ENCODE assay signal across 7 mouse cellular contexts in the genomic region with DNA sequence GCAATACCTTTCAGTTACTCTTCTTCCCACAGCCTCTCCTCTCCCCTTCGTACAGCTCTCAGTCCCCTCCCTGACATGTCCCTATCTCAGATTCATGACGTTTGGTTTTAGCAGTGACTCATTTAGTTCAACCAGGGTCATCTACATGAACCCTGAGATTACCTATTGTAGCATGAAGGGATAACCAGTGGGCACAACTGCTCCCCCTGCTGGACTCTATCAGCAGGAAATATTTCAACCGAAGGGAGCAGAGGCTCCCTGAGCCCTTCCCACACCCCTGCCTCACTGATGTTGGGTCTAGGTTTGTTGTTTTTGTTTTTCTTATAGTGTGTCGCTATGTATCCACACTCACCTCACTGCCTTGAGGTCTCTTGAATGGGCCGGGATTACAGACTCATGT.
DNase-seq lines count a peak whose midpoint lies in the region; ATAC-seq and TF ChIP-seq lines count a peak whose summit lies in the region.

No protein-coding gene starts in this region.

- WGBS in kidney, adult 2 months, result 51% methylated on average over 5 of the region's 5 CpGs
- 42% methylated on average over 5 of the region's 5 CpGs for WGBS in kidney, embryonic 15.5 days
- 53% methylated on average over 5 of the region's 5 CpGs for WGBS in midbrain, postnatal 0 days

- ATAC-seq in kidney, embryonic 15.5 days (replicated peaks; ENCODE audit: low FRiP score), result no peak
- no peak for ATAC-seq in midbrain, postnatal 0 days (ENCODE audit: low FRiP score)
- no peak for ATAC-seq in inflammation-experienced regulatory T-cells, adult 6 months

- H3K9me3 ChIP-seq in kidney, embryonic 15.5 days (replicated peaks), result no peaks in the 10 kb centered on the region
- H3K9me3 ChIP-seq in E14TG2a.4 (ENCODE audit: low read length) (no peaks in the 10 kb centered on the region), ES-E14 (ENCODE audit: control insufficient read depth, insufficient read depth, low read depth, low read length) (no peaks in the 10 kb centered on the region)
- H3K9me3 ChIP-seq in midbrain, postnatal 0 days (ENCODE audit: low read length), result no peaks in the 10 kb centered on the region

- no peaks in the 10 kb centered on the region for H3K36me3 ChIP-seq in kidney, adult 2 months (ENCODE audit: control insufficient read depth, insufficient read depth, low read length)
- no peaks in the 10 kb centered on the region for H3K36me3 ChIP-seq in kidney, embryonic 15.5 days
- H3K36me3 ChIP-seq in E14TG2a.4 (ENCODE audit: insufficient read depth, low read length), result no peaks in the 10 kb centered on the region
- no peaks in the 10 kb centered on the region for H3K36me3 ChIP-seq in ES-E14 (ENCODE audit: control insufficient read depth, insufficient read depth, low read length, poor library complexity, severe bottlenecking)
- H3K36me3 ChIP-seq in midbrain, postnatal 0 days (ENCODE audit: insufficient read depth, low read length), result no peaks in the 10 kb centered on the region

- in situ Hi-C loops in ES-E14 (cut with MboI; ENCODE audit: low sequenced_read_pairs in 2 of 2, unreplicated experiment in 2 of 2), result no loop called here

- no peak for TF ChIP-seq POLR2A in kidney, adult 2 months (IDR thresholded peaks at IDR 0.05; ENCODE audit: low read depth, low read length)

- H3K9ac ChIP-seq in kidney, embryonic 15.5 days, result no peak overlapping the region
- H3K9ac ChIP-seq in ES-E14 (ENCODE audit: insufficient read depth, low read depth, low read length, poor library complexity, severe bottlenecking), result no peak overlapping the region
- H3K9ac ChIP-seq in midbrain, postnatal 0 days (replicated peaks; ENCODE audit: low read length, poor library complexity, severe bottlenecking), result no peak overlapping the region

- H3K27ac ChIP-seq in kidney, adult 2 months (ENCODE audit: insufficient read depth, low read depth, low read length), result no peak overlapping the region
- no peak overlapping the region for H3K27ac ChIP-seq in kidney, embryonic 15.5 days
- H3K27ac ChIP-seq in ES-E14 (ENCODE audit: insufficient read depth, low read depth, low read length, poor library complexity, severe bottlenecking), result no peak overlapping the region
- no peak overlapping the region for H3K27ac ChIP-seq in midbrain, postnatal 0 days (ENCODE audit: low read depth, low read length)

- DNase-seq in kidney, adult 2 months, result peak; percentile 15
- peak; percentile 38 for DNase-seq in ES-E14 (ENCODE audit: low read depth, low spot score)
- peak; percentile 59 for DNase-seq in embryo, embryonic 10.5 days (ENCODE audit: low spot score)
- DNase-seq in midbrain, postnatal 0 days (ENCODE audit: low spot score), result no peak

- peak; percentile 38 for TF ChIP-seq CTCF in kidney, adult 2 months (conservative IDR thresholded peaks at IDR 0.05; ENCODE audit: insufficient read depth, insufficient read length, low read depth, low read length)
- TF ChIP-seq CTCF in E14TG2a.4 (conservative IDR thresholded peaks at IDR 0.05; ENCODE audit: low read length), result peak; percentile 62
- TF ChIP-seq CTCF in midbrain, postnatal 0 days (IDR thresholded peaks at IDR 0.05), result peak; percentile 63

- no peaks in the 10 kb centered on the region for H3K27me3 ChIP-seq in kidney, adult 2 months (replicated peaks; ENCODE audit: control insufficient read depth, insufficient read depth, low read length)
- no peaks in the 10 kb centered on the region for H3K27me3 ChIP-seq in kidney, embryonic 15.5 days
- no peaks in the 10 kb centered on the region for H3K27me3 ChIP-seq in E14TG2a.4 (ENCODE audit: insufficient read depth, low read length)
- H3K27me3 ChIP-seq in midbrain, postnatal 0 days (ENCODE audit: insufficient read depth, low read length), result no peaks in the 10 kb centered on the region

- no peak overlapping the region for H3K4me3 ChIP-seq in kidney, adult 2 months (ENCODE audit: insufficient read depth, low read depth, low read length)
- no peak overlapping the region for H3K4me3 ChIP-seq in kidney, embryonic 15.5 days (replicated peaks)
- H3K4me3 ChIP-seq in E14TG2a.4 (replicated peaks; ENCODE audit: low read length) (no peak overlapping the region), ES-E14 (ENCODE audit: insufficient read depth in 1 of 2, low read depth in 1 of 2, low read length in 2 of 2, poor library complexity in 1 of 2, severe bottlenecking in 1 of 2) (no peak overlapping the region)
- no peak overlapping the region for H3K4me3 ChIP-seq in midbrain, postnatal 0 days (ENCODE audit: low read depth, low read length)

- H3K4me2 ChIP-seq in kidney, embryonic 15.5 days, result no peak overlapping the region
- H3K4me2 ChIP-seq in midbrain, postnatal 0 days (ENCODE audit: low read depth, low read length, poor library complexity, severe bottlenecking), result no peak overlapping the region

- H3K4me1 ChIP-seq in kidney, adult 2 months (ENCODE audit: control insufficient read depth, insufficient read depth, low read length), result no peaks in the 10 kb centered on the region
- H3K4me1 ChIP-seq in kidney, embryonic 15.5 days, result no peaks in the 10 kb centered on the region
- H3K4me1 ChIP-seq in E14TG2a.4 (replicated peaks; ENCODE audit: low read depth, low read length) (no peaks in the 10 kb centered on the region), ES-E14 (ENCODE audit: control insufficient read depth in 2 of 2, insufficient read depth in 2 of 2, low read length in 2 of 2, poor library complexity in 1 of 2) (no peaks in the 10 kb centered on the region)
- H3K4me1 ChIP-seq in midbrain, postnatal 0 days (ENCODE audit: insufficient read depth, low read length), result no peaks in the 10 kb centered on the region

TF ChIP-seq in ES-E14, 5 proteins besides CTCF, POLR2A, EP300 and RAD21:
- TF ChIP-seq CHD2 (IDR thresholded peaks at IDR 0.05; ENCODE audit: low read depth, low read length) (no peak), HCFC1 (IDR thresholded peaks at IDR 0.05; ENCODE audit: borderline replicate concordance, insufficient read depth, low read length) (no peak), ZNF384 (IDR thresholded peaks at IDR 0.05; ENCODE audit: low read depth, low read length) (no peak), ZC3H11A (IDR thresholded peaks at IDR 0.05; ENCODE audit: borderline replicate concordance, low read depth, low read length) (peak; percentile 36; the same call in 1 of the 2 replicates), MAFK (IDR thresholded peaks at IDR 0.05; ENCODE audit: insufficient read depth, low read depth, low read length) (no peak)
